Comparison of ENCODE assay signal across 12 mouse cellular contexts in the genomic region with DNA sequence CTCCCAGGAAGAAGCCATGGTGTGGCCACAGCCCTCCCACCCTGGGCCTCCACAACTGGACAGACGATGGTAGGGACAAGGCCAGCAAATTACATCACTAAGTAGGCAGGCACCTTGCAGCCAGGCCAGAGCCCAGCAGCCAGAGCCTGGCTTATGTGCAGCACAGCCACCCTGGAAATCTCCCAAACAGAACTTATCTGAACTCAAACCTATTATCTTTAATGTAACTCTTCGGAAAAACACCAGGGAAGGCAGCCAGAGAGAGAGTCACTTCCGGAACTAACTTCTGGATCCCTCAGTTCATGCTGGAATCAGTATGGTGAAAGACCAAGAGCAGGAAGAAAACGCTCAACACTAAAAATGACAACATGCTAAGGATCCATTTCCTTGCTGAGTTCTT. TPM values are rescaled to one million over a fixed set of nuclear protein-coding genes. Genes with fewer than 3 reads are reported as not detected.
A peak's percentile ranks its signal among the peaks of the same experiment; 100 is the strongest.
DNase-seq lines count a peak whose midpoint lies in the region; ATAC-seq and TF ChIP-seq lines count a peak whose summit lies in the region.
"Had no signal": no experiment of that assay in that cellular context is flagged by ENCODE, and none has a peak within 500 bp of the region (broad histone marks: within the 10 kb centered on the region; RNA-seq: fewer than 3 reads in every experiment).

No protein-coding gene starts in this region.

- no peaks in the 10 kb centered on the region for H3K27me3 ChIP-seq in forebrain, postnatal 0 days (ENCODE audit: insufficient read depth, low read length)
- H3K27me3 ChIP-seq: hindbrain, embryonic 15.5 days; neural tube, embryonic 13.5 days had no signal

- H3K4me1 ChIP-seq in forebrain, postnatal 0 days (ENCODE audit: insufficient read depth): peaks cover 9% of the 10 kb centered on the region

- no peak for ATAC-seq in monocyte, adult 5-6 weeks (replicated peaks; ENCODE audit: insufficient number of reproducible peaks, low FRiP score, low TSS enrichment, poor library complexity, severe bottlenecking)
- no peak for ATAC-seq in forebrain, postnatal 0 days

- H3K9me3 ChIP-seq in forebrain, postnatal 0 days (ENCODE audit: low read length): no peaks in the 10 kb centered on the region
- H3K9me3 ChIP-seq: hindbrain, embryonic 15.5 days; neural tube, embryonic 13.5 days had no signal

- intact Hi-C loops in gastrocnemius, adult 2 months (cut with DNase I): no loop called here

- H3K27ac ChIP-seq in gastrocnemius, adult 2 months: peak overlapping the region; percentile 31; the same call in 1 of the 2 replicates
- H3K27ac ChIP-seq in forebrain, postnatal 0 days (ENCODE audit: low read depth, low read length): no peak overlapping the region
- H3K27ac ChIP-seq: hindbrain, embryonic 15.5 days; liver, embryonic 14.5 days; neural tube, embryonic 13.5 days had no signal

- no peak for DNase-seq in gastrocnemius, adult 2 months
- DNase-seq in gastrocnemius, adult 18-20 months (ENCODE audit: low spot score): no peak
- peak; percentile 42 for DNase-seq in urinary bladder, postnatal 14 days (ENCODE audit: low spot score)
- no peak for DNase-seq in urinary bladder, adult 2 months (ENCODE audit: low spot score)
- DNase-seq in kidney, postnatal 4 days: peak; percentile 53 to 62
- no peak for DNase-seq in right cerebral cortex, postnatal 36 days (ENCODE audit: low spot score in 2 of 2)
- no peak for DNase-seq in forebrain, postnatal 0 days
- DNase-seq: cerebellum, adult 11-12 months had no signal

- 76% methylated on average over 4 of the region's 4 CpGs for WGBS in forebrain, postnatal 0 days

- no peak for TF ChIP-seq CTCF in gastrocnemius, adult 2 months (IDR thresholded peaks at IDR 0.05)
- TF ChIP-seq CTCF in forebrain, postnatal 0 days (IDR thresholded peaks at IDR 0.05; ENCODE audit: low read depth): no peak

- no peak overlapping the region for H3K4me2 ChIP-seq in forebrain, postnatal 0 days (ENCODE audit: low read depth)
- H3K4me2 ChIP-seq: hindbrain, embryonic 15.5 days; neural tube, embryonic 13.5 days had no signal

- H3K9ac ChIP-seq in forebrain, postnatal 0 days: no peak overlapping the region
- H3K9ac ChIP-seq: hindbrain, embryonic 15.5 days; liver, embryonic 14.5 days; neural tube, embryonic 13.5 days had no signal

- peaks cover 8% of the 10 kb centered on the region; the same call in 1 of the 2 replicates for H3K36me3 ChIP-seq in forebrain, postnatal 0 days (ENCODE audit: insufficient read depth)
- H3K36me3 ChIP-seq: hindbrain, embryonic 15.5 days had no signal

- H3K4me3 ChIP-seq in gastrocnemius, adult 2 months: no peak overlapping the region
- no peak overlapping the region for H3K4me3 ChIP-seq in forebrain, postnatal 0 days (ENCODE audit: low read depth, low read length)
- H3K4me3 ChIP-seq: hindbrain, embryonic 15.5 days; neural tube, embryonic 13.5 days had no signal

RNA-seq across cellular contexts. Expression of gene Vav2, which starts 45.1 kb away (rescaled TPM):
- 1 to 10 TPM; 2.0 to 4.3 TPM for total RNA-seq in gastrocnemius, adult 2 months (2021)
- 1 to 10 TPM; 1.9 to 3.1 TPM for total RNA-seq in gastrocnemius, adult 18-20 months (2021)
- 24.7 and 25.8 TPM in 2 replicates for polyA plus RNA-seq in urinary bladder, adult 2 months (2012; rRNA removed)
- 17.7 to 18.3 TPM (median 18.0 TPM) in 3 replicates for total RNA-seq in monocyte, adult 5-6 weeks (2017)
- total RNA-seq in forebrain, postnatal 0 days (2014; rRNA removed): 39.3 and 39.6 TPM in 2 replicates
- 4.9 and 7.1 TPM in 2 replicates for polyA plus RNA-seq in forebrain, postnatal 0 days (2015; fragmentation: Nextera tagmentation; extraction: Ambion mirVana)

Comparison
In these comparisons a context has a peak if more than half of its experiments do, and no peak if none do; other contexts are left out.
1. DNase-seq: peak in urinary bladder, postnatal 14 days (single experiment) and kidney, postnatal 4 days (2 of 2); none in gastrocnemius, adult 2 months (single experiment), gastrocnemius, adult 18-20 months (single experiment), urinary bladder, adult 2 months (single experiment), right cerebral cortex, postnatal 36 days (0 of 2) and forebrain, postnatal 0 days (single experiment).